Mouse (Mus musculus): ENCODE measurements at regions not wholly inside any gene's neighbourhood (a gene's known extent, or its start where the extent isn't known, plus 50 kb on each side); places are given as distances from the start of the nearest gene placed in this dataset.

GRCm38 (mm10) chr1:33044388-33044787 is 497.3 kb upstream of the Gm5415 start:
- DNase-seq (ENCODE audit: low read depth, low spot score) = no peak

GRCm38 (mm10) chr1:33042424-33042823 is 495.3 kb upstream of the Gm5415 start:
- DNase-seq (ENCODE audit: low read depth, low spot score) = no peak

GRCm38 (mm10) chr1:33040740-33041139 is 493.6 kb upstream of the Gm5415 start:
- no peak for DNase-seq (ENCODE audit: low read depth, low spot score)

GRCm38 (mm10) chr1:33031991-33032390 is 484.9 kb upstream of the Gm5415 start:
- DNase-seq (ENCODE audit: low read depth, low spot score) = no peak

GRCm38 (mm10) chr1:33026683-33027415 is 479.8 kb upstream of the Gm5415 start:
- no peak for DNase-seq (ENCODE audit: low read depth, low spot score)

- DNase-seq (ENCODE audit: low read depth, low spot score) = no peak
Observed at GRCm38 (mm10) chr1:33025379-33025778, 478.3 kb upstream of the Gm5415 start.

GRCm38 (mm10) chr1:33022852-33023251 is 475.8 kb upstream of the Gm5415 start:
- no peak for DNase-seq (ENCODE audit: low read depth, low spot score)

- no peak for DNase-seq (ENCODE audit: low read depth, low spot score)
Observed at GRCm38 (mm10) chr1:33003992-33004391, 456.9 kb upstream of the Gm5415 start.

- DNase-seq (ENCODE audit: low read depth, low spot score) = no peak
Observed at GRCm38 (mm10) chr1:32964957-32965356, 417.9 kb upstream of the Gm5415 start.

GRCm38 (mm10) chr1:32959316-32959715 is 412.2 kb upstream of the Gm5415 start:
- no peak for DNase-seq (ENCODE audit: low read depth, low spot score)

- DNase-seq (ENCODE audit: low read depth, low spot score) = no peak
Observed at GRCm38 (mm10) chr1:32946254-32946653, 399.2 kb upstream of the Gm5415 start.

- DNase-seq (ENCODE audit: low read depth, low spot score) = no peak
Observed at GRCm38 (mm10) chr1:32930381-32930780, 383.3 kb upstream of the Gm5415 start.

GRCm38 (mm10) chr1:32902437-32902836 is 355.3 kb upstream of the Gm5415 start:
- DNase-seq (ENCODE audit: low read depth, low spot score) = no peak

GRCm38 (mm10) chr1:32887728-32888127 is 340.6 kb upstream of the Gm5415 start:
- no peak for DNase-seq (ENCODE audit: low read depth, low spot score)

GRCm38 (mm10) chr1:32872920-32873319 is 325.8 kb upstream of the Gm5415 start:
- DNase-seq (ENCODE audit: low read depth, low spot score) = no peak

GRCm38 (mm10) chr1:32866111-32866510 is 319.0 kb upstream of the Gm5415 start:
- DNase-seq (ENCODE audit: low read depth, low spot score) = no peak

GRCm38 (mm10) chr1:32858040-32858439 is 310.9 kb upstream of the Gm5415 start:
- DNase-seq (ENCODE audit: low read depth, low spot score) = no peak
